Mouse (Mus musculus) activated CD4-positive, CD25-positive, alpha-beta regulatory T cell, adult 4 months (primary cell): ENCODE data around the gene Fbxl22. TPM values are rescaled to one million over a fixed set of nuclear protein-coding genes. Genes with fewer than 3 reads are reported as not detected.

Experiments used
- ATAC-seq: one replicate; pipeline ENCODE4 v1.8.0; 2017
- polyA plus RNA-seq, 2 experiments: library from polyadenylated mRNA; unstranded; fragments of 100-300 nt; shearing (Covaris generic); gene quantifications; one replicate each; pipeline ENCODE4 v1.2.1; 2017

The Fbxl22 gene
- 1 to 10 TPM; 1.6 to 3.9 TPM for polyA plus RNA-seq

- no peak for ATAC-seq
Observed at GRCm38 (mm10) chr9:66514256-66514770, at the start of gene Fbxl22. TSS of gene Fbxl22 (minus strand) at chr9:66514593.

GRCm38 (mm10) chr9:66562215-66562614 lies 47.8 kb upstream of the Fbxl22 start:
- ATAC-seq = no peak

- no peak for ATAC-seq
Observed at GRCm38 (mm10) chr9:66561496-66561895, 47.1 kb upstream of the Fbxl22 start.

- ATAC-seq = peak; percentile 52
Observed at GRCm38 (mm10) chr9:66560728-66561127, 46.3 kb upstream of the Fbxl22 start.

DNA sequence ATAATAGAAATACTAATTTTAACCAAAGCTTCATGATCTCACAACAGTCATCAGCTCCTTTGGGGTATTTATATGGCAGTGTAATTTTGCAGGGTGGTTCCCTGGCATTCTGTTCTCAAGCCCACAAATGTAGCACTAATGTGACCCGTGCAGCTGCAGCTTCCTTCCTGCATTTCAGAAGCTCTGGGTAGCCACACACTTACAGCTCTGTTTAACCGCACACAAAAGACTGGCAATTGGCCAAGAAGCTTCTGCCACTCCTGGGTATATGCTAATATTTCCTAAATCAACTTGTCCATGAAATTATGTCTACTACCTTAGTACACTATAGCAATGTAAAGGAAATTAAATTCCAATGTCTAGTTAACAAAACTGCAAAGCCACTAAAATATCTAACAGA lies 45.9 kb upstream of the Fbxl22 start:
- peak; percentile 57 for ATAC-seq

DNA sequence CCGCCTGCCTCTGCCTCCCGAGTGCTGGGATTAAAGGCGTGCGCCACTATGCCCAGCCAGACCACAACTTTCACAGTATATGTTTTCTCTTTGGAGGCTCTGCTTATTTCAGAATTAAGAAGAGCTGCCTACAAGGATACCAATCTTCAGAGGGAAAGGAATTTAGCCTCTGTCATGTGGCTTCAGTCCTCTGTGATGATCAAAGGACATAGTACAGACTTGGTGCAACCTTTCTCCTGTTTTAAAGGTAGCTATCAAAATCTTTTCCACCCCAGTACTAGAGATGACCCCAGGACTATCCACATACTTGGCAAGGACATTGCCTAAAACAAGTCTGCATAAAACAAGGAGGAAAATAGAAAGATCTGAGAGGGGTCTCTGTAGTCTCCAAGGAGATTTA lies 44.6 kb upstream of the Fbxl22 start:
- no peak for ATAC-seq

GRCm38 (mm10) chr9:66542785-66543184 lies 28.4 kb upstream of the Fbxl22 start:
- no peak for ATAC-seq

- ATAC-seq = no peak
Observed at GRCm38 (mm10) chr9:66521595-66521994, 7.2 kb upstream of the Fbxl22 start.

- ATAC-seq = no peak
Observed at GRCm38 (mm10) chr9:66520299-66520698, 5.9 kb upstream of the Fbxl22 start.

DNA sequence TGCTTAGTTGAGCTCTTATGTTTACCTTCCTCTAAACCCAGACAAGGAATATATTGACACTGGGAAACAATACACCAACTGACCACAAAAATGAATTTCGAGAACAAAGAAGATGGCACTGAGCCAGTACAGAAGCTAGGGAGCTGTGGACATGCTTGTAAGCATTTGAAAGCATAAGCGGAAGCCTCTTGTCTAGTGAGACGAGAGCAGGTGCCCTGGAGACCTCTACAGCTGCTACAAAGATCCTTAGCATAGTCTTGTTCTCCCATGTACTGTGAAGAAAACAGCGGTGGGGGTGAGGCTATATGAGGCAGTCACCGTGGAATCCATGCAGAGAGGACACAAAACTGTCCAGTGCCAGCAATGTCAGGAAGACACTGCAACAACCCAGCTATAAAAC lies 4.5 kb upstream of the Fbxl22 start:
- no peak for ATAC-seq

DNA sequence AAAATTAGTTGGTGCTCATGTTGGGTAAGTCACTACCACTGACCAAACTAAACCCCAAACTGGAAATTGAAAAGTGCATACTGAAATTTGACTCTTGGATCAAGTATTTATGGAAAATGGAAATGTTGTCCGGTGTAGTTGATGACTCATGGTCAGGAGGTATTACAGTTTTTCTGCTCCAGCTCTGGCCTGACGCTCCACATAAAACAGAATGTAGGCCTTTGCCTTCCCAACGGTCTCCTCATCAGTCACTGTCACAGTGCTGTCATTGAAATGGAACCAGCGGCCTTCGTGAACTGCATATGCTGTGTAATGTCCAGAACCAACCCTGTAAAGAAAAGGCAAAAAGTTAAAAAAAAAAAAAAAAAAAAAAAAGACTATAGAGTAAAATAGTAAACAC lies 3.9 kb upstream of the Fbxl22 start:
- ATAC-seq = no peak

- ATAC-seq = no peak
Observed at GRCm38 (mm10) chr9:66517746-66518145, 3.4 kb upstream of the Fbxl22 start.

- ATAC-seq = no peak
Observed at GRCm38 (mm10) chr9:66516296-66516940, 2.0 kb upstream of the Fbxl22 start.

DNA sequence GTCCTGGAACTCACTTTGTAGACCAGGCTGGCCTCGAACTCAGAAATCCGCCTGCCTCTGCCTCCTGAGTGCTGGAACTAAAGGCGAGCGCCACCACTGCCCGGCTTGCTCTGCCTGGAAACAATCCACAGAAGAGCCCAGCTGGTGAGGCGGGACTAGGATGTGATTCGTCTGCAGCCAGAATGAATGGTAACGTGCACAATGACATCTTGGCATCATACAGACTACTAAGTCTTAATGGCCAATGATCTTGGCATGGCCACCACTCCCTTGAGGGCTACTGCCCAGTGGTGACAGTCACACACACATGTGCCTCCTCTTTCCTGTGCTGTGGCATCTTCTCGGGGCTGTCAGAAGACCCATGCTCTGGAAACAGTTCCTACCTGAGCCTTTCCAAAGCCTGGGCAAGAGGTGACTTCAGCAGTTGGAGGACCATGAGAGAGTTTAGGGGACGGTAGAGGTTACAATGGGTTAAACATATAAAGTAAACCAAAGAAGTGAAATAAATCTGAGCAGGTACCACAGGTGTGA lies 1.4 kb upstream of the Fbxl22 start:
- ATAC-seq = no peak

- ATAC-seq = no peak
Observed at GRCm38 (mm10) chr9:66515115-66515514, 722 bp upstream of the Fbxl22 start.

DNA sequence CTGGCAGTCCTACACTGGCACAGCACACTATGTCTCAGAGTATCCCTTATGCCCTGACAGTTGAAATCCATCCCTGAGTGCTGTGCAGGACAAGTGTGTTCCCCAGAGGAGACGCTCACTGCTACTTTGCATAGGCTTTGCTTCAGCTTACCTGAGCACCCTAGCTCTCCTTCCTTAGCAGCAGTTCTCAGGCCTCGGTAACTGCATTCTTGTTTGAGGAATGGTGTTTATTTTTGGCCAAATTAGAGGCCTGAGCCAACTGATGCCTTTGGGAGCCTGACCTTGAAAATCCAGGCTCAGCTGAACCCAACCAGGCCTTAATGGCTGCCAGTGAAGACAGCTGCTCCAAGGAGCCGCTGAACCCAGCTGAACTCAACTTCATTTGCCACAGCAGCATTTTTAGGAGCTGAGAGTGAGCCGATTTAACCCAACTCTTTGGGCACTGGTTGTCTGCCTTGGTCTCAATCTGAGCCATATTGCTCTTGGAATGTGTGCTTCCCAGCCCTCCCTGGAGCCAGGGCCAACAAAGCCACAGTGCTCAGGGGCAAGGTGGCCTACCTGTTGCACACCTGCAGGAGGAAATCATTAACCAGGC lies 635 bp downstream of the Fbxl22 start:
- ATAC-seq = no peak

GRCm38 (mm10) chr9:66513150-66513549 lies 1.2 kb downstream of the Fbxl22 start:
- no peak for ATAC-seq

GRCm38 (mm10) chr9:66512351-66512671 lies 2.1 kb downstream of the Fbxl22 start:
- ATAC-seq = peak; percentile 54

- ATAC-seq = peak; percentile 78
Observed at GRCm38 (mm10) chr9:66511580-66512350, 2.6 kb downstream of the Fbxl22 start.

DNA sequence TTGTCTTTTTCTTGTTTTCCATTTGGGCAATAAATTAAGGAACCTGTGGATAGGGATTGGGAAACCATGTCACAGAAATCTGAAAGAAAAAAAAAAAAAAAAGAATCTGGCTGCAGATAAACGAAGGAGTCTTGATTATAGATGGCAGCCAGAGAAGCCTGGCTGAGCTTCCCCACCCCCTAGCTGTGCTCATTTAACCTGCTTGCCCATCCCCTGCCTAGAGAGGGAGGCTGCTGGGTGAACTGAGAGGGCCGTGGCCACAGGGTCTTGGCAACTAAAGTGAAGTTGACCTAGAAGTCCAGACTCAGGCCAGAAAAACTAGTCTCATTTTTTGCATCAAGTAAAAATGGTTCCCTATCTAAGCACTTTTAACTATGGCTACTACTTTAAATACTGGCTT lies 3.4 kb downstream of the Fbxl22 start:
- no peak for ATAC-seq

DNA sequence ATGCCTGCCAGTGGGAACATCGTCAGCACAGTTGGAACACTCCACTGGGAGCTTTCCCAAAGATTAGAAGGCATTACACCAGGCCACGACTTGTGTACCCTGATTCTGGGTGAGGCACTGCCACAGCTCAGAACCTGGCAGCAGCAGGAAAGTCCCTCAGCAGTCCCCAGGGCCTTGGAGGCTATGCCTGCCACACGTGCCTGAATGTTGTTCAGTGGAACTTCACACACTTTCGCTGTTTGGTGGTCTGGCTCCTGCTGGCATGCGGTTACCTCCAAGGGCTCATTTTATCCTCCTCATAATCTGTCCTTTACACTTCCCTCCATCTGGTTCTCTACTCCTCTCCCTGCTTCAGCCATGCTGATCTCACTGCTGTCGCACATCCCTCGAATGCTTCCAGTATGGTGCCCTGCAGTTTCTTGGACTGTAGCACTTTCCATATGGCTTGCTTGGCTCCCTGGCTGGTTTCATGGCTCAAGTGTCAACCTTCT lies 4.0 kb downstream of the Fbxl22 start:
- no peak for ATAC-seq

- no peak for ATAC-seq
Observed at GRCm38 (mm10) chr9:66508890-66509399, 5.4 kb downstream of the Fbxl22 start.

DNA sequence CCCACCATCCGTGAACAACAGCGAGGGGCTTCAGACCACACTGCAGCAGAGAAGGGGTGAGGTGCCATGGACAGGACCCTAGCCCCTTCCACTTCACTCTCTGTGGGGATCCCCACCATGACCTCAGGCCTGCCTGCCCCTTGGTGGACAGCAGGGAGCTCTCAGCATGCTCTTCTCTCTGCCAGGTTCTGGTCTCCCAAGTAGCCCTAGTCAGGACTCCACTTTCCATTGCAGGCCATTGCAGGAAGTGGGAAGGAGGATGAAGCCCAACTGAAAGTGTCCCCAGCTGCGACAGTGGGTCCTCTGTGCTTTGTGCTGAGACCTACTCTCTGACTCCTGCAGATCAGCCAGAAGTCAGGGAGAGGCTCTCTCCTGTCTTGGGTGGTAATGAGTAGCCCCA lies 6.7 kb downstream of the Fbxl22 start:
- no peak for ATAC-seq
